Mouse (Mus musculus) stomach, embryonic 15.5 days (tissue): ENCODE measurements around the gene Dolk. TPM values are rescaled to one million over a fixed set of nuclear protein-coding genes. Genes with fewer than 3 reads are reported as not detected.

Experiments
- ATAC-seq: fragments of 200-750 bp; cut with Nextera tagmentation; 2 replicates; pipeline ENCODE4 v1.8.0; 2017; ENCODE audit warnings: low read depth, moderate number of reproducible peaks, moderate TSS enrichment; ENCODE audit not compliant: insufficient read depth, low FRiP score
- H3K27ac ChIP-seq: fragments of 300-500 bp; sonication (generic); 2 replicates; pipeline ENCODE4 v1.5.1; 2015; ENCODE audit warnings: mild to moderate bottlenecking, inconsistent platforms
- H3K27me3 ChIP-seq: fragments of 300-500 bp; sonication (generic); replicated peaks from 2 replicates; pipeline ENCODE4 v1.6.1; 2015; ENCODE audit warnings: inconsistent platforms
- H3K36me3 ChIP-seq: fragments of 300-500 bp; sonication (generic); 2 replicates; pipeline ENCODE4 v1.6.1; 2015; ENCODE audit warnings: inconsistent platforms
- H3K4me1 ChIP-seq: fragments of 300-500 bp; sonication (generic); 2 replicates; pipeline ENCODE4 v1.6.1; 2015; ENCODE audit warnings: inconsistent platforms
- H3K4me2 ChIP-seq: fragments of 300-500 bp; sonication (generic); 2 replicates; pipeline ENCODE4 v1.6.1; 2015; ENCODE audit warnings: mild to moderate bottlenecking, inconsistent platforms
- H3K4me3 ChIP-seq: fragments of 300-500 bp; sonication (generic); replicated peaks from 2 replicates; pipeline ENCODE4 v1.5.1; 2015; ENCODE audit warnings: inconsistent platforms
- H3K9ac ChIP-seq: fragments of 300-500 bp; sonication (generic); 2 replicates; pipeline ENCODE4 v1.6.1; 2015; ENCODE audit warnings: inconsistent platforms
- H3K9me3 ChIP-seq: fragments of 300-500 bp; sonication (generic); 2 replicates; pipeline ENCODE4 v1.6.1; 2016; ENCODE audit warnings: inconsistent platforms
- WGBS: fragments of 180-500 bp; shearing (Covaris S2); methylation state at CpG from one replicate; pipeline ENCODE4 v1.1.7; 2015; 5-methylcytosine and 5-hydroxymethylcytosine counted together
- polyA plus RNA-seq: library from polyadenylated mRNA; unstranded; fragments of >200 nt; fragmentation: Nextera tagmentation; extraction: Ambion mirVana; gene quantifications from 2 replicates; pipeline ENCODE4 v1.2.1, GENCODE M21; 2015

The Dolk gene
- polyA plus RNA-seq, 1 experiment from 2014 or later = 33.3 TPM

GRCm38 (mm10) chr2:30257699-30258460 is 28.3 kb downstream of the Dolk start:
- H3K27me3 ChIP-seq = no peaks in the 10 kb centered on the region
- no peak overlapping the region for H3K9ac ChIP-seq
- WGBS = 73% methylated on average over 7 of the region's 7 CpGs
- H3K27ac ChIP-seq = peak overlapping the region; percentile 2; the same call in 1 of the 2 replicates
- peaks cover 38% of the 10 kb centered on the region for H3K36me3 ChIP-seq
- H3K4me1 ChIP-seq = peaks cover 10% of the 10 kb centered on the region; the same call in 1 of the 2 replicates
- H3K4me2 ChIP-seq = no peak overlapping the region
- ATAC-seq = no peak
- H3K9me3 ChIP-seq = no peaks in the 10 kb centered on the region
- no peak overlapping the region for H3K4me3 ChIP-seq

- no peak for ATAC-seq
- H3K27me3 ChIP-seq = no peaks in the 10 kb centered on the region
- no peak overlapping the region for H3K4me2 ChIP-seq
- 93% methylated on average over 30 of the region's 30 CpGs for WGBS
- H3K4me3 ChIP-seq = no peak overlapping the region
- no peak overlapping the region for H3K27ac ChIP-seq
- H3K36me3 ChIP-seq = peaks cover 31% of the 10 kb centered on the region
- no peaks in the 10 kb centered on the region for H3K9me3 ChIP-seq
- H3K4me1 ChIP-seq = peaks cover 17% of the 10 kb centered on the region; the same call in 1 of the 2 replicates
- H3K9ac ChIP-seq = no peak overlapping the region
Measured at GRCm38 (mm10) chr2:30256616-30257350, 29.4 kb downstream of the Dolk start.

- Histone ChIP-seq H3K27ac (no peak overlapping the region), H3K36me3 (peaks cover 31% of the 10 kb centered on the region), H3K4me1 (peaks cover 20% of the 10 kb centered on the region; the same call in 1 of the 2 replicates)
Measured at GRCm38 (mm10) chr2:30255631-30256395, 30.3 kb downstream of the Dolk start.

GRCm38 (mm10) chr2:30253809-30254208 is 32.3 kb downstream of the Dolk start:
- Histone ChIP-seq H3K27ac (no peak overlapping the region; the same call in 1 of the 2 replicates), H3K9ac (no peak overlapping the region), H3K36me3 (peaks cover 36% of the 10 kb centered on the region), H3K9me3 (no peaks in the 10 kb centered on the region), H3K4me2 (no peak overlapping the region), H3K27me3 (no peaks in the 10 kb centered on the region), H3K4me3 (no peak overlapping the region), H3K4me1 (0 out of 2 replicates have a peak, but pooled peaks cover 16% of the 10 kb centered on the region)
- 73% methylated on average over 5 of the region's 5 CpGs for WGBS
- ATAC-seq = no peak

More at GRCm38 (mm10) chr2:30255631-30256395, 30.3 kb downstream of the Dolk start:
- ATAC-seq = no peak
- 96% methylated on average over 42 of the region's 42 CpGs for WGBS
- Histone ChIP-seq H3K4me2 (no peak overlapping the region), H3K4me3 (no peak overlapping the region), H3K9ac (no peak overlapping the region), H3K27me3 (no peaks in the 10 kb centered on the region), H3K9me3 (no peaks in the 10 kb centered on the region)

GRCm38 (mm10) chr2:30252521-30252920 is 33.6 kb downstream of the Dolk start:
- no peak overlapping the region for H3K4me3 ChIP-seq
- ATAC-seq = no peak
- 0 out of 2 replicates have a peak, but pooled peaks cover 16% of the 10 kb centered on the region for H3K4me1 ChIP-seq
- no peak overlapping the region for H3K9ac ChIP-seq
- peaks cover 42% of the 10 kb centered on the region for H3K36me3 ChIP-seq
- H3K4me2 ChIP-seq = no peak overlapping the region
- H3K9me3 ChIP-seq = no peaks in the 10 kb centered on the region
- H3K27me3 ChIP-seq = no peaks in the 10 kb centered on the region
- H3K27ac ChIP-seq = peak overlapping the region; percentile 90; the same call in 1 of the 2 replicates
- 77% methylated on average over 3 of the region's 3 CpGs for WGBS

- peaks cover 32% of the 10 kb centered on the region for H3K36me3 ChIP-seq
- H3K9ac ChIP-seq = no peak overlapping the region
- 61% methylated on average over 5 of the region's 5 CpGs for WGBS
Measured at GRCm38 (mm10) chr2:30251417-30252104, 34.6 kb downstream of the Dolk start.

GRCm38 (mm10) chr2:30250166-30251128 is 35.7 kb downstream of the Dolk start:
- no peaks in the 10 kb centered on the region for H3K9me3 ChIP-seq
- 0 out of 2 replicates have a peak overlapping the region, but pooled peaks have one; percentile 90 for H3K27ac ChIP-seq
- H3K36me3 ChIP-seq = peaks cover 21% of the 10 kb centered on the region
- H3K9ac ChIP-seq = no peak overlapping the region
- H3K4me2 ChIP-seq = no peak overlapping the region
- no peaks in the 10 kb centered on the region for H3K27me3 ChIP-seq
- ATAC-seq = no peak
- WGBS = 83% methylated on average over 10 of the region's 10 CpGs
- H3K4me1 ChIP-seq = 0 out of 2 replicates have a peak, but pooled peaks cover 16% of the 10 kb centered on the region
- H3K4me3 ChIP-seq = no peak overlapping the region

More at GRCm38 (mm10) chr2:30251417-30252104, 34.6 kb downstream of the Dolk start:
- peak; percentile 89 for ATAC-seq
- Histone ChIP-seq H3K4me1 (0 out of 2 replicates have a peak, but pooled peaks cover 16% of the 10 kb centered on the region), H3K9me3 (no peaks in the 10 kb centered on the region), H3K27me3 (no peaks in the 10 kb centered on the region), H3K27ac (peak overlapping the region; percentile 90), H3K4me3 (no peak overlapping the region), H3K4me2 (peak overlapping the region; percentile 23; the same call in 1 of the 2 replicates)

- Histone ChIP-seq H3K27me3 (no peaks in the 10 kb centered on the region), H3K9me3 (no peaks in the 10 kb centered on the region), H3K4me2 (no peak overlapping the region), H3K9ac (no peak overlapping the region), H3K4me3 (no peak overlapping the region), H3K4me1 (peaks cover 24% of the 10 kb centered on the region; the same call in 1 of the 2 replicates), H3K27ac (no peak overlapping the region), H3K36me3 (peaks cover 15% of the 10 kb centered on the region; the same call in 1 of the 2 replicates)
- no peak for ATAC-seq
- 98% methylated on average over 3 of the region's 3 CpGs for WGBS
Measured at GRCm38 (mm10) chr2:30249182-30249581, 37.0 kb downstream of the Dolk start.

- no peak for ATAC-seq
- H3K27ac ChIP-seq = no peak overlapping the region
Measured at GRCm38 (mm10) chr2:30247681-30248080, 38.5 kb downstream of the Dolk start.

GRCm38 (mm10) chr2:30247036-30247435 is 39.1 kb downstream of the Dolk start:
- no peak for ATAC-seq

More at GRCm38 (mm10) chr2:30247681-30248080, 38.5 kb downstream of the Dolk start:
- peaks cover 15% of the 10 kb centered on the region; the same call in 1 of the 2 replicates for H3K36me3 ChIP-seq
- WGBS = 70% methylated on average over 4 of the region's 4 CpGs
- no peak overlapping the region for H3K4me3 ChIP-seq
- H3K9ac ChIP-seq = no peak overlapping the region
- H3K27me3 ChIP-seq = no peaks in the 10 kb centered on the region
- H3K9me3 ChIP-seq = no peaks in the 10 kb centered on the region
- no peak overlapping the region for H3K4me2 ChIP-seq
- H3K4me1 ChIP-seq = peaks cover 20% of the 10 kb centered on the region; the same call in 1 of the 2 replicates

More at GRCm38 (mm10) chr2:30247036-30247435, 39.1 kb downstream of the Dolk start:
- Histone ChIP-seq H3K9me3 (no peaks in the 10 kb centered on the region), H3K36me3 (peaks cover 15% of the 10 kb centered on the region; the same call in 1 of the 2 replicates), H3K4me1 (peaks cover 15% of the 10 kb centered on the region; the same call in 1 of the 2 replicates), H3K4me2 (no peak overlapping the region), H3K9ac (no peak overlapping the region), H3K4me3 (no peak overlapping the region), H3K27me3 (no peaks in the 10 kb centered on the region), H3K27ac (no peak overlapping the region)
- WGBS = 93% methylated on average over 5 of the region's 5 CpGs
